Mouse (Mus musculus): Measurements from ENCODE around the gene Slc25a45. TPM values are rescaled to one million over a fixed set of nuclear protein-coding genes. Genes with fewer than 3 reads are reported as not detected.
"Not testable (repeated sequence)": the region's sequence is repeated elsewhere in the genome, so short reads cannot be mapped to it uniquely, and the experiment has no call there.

The Slc25a45 gene
- polyA plus RNA-seq, 1 experiment from 2014 or later: 1.0 TPM

DNA sequence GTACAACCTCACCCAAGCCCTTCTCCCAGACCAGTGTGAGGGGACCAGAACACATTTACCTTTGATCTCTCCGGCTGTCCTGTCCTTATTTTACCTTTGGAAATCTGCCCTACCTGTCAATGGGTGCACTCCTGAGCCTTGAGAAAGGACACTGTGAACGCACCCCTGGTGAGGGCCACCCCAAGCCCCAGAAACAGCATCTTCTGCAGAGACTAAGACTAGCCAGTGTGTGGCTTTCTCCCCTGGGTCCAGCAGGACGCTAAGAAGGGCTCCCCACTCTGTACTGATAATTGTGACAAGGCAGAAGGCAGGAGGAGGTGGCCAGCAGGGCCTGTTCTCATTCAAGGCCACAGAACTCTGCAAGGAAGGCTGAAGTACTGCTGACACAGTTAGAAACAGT, 1.3 kb downstream of the Slc25a45 start:
- no peaks in the 10 kb centered on the region for H3K36me3 ChIP-seq (ENCODE audit: control insufficient read depth, insufficient read depth, low read length)
- no peak overlapping the region for H3K4me3 ChIP-seq (ENCODE audit: low read depth, low read length)
- no peak overlapping the region for H3K4me2 ChIP-seq (replicated peaks; ENCODE audit: low read depth, low read length)
- H3K9me3 ChIP-seq (ENCODE audit: control insufficient read depth, low read length): no peaks in the 10 kb centered on the region
- ATAC-seq (ENCODE audit: low FRiP score): no peak
- H3K27me3 ChIP-seq (ENCODE audit: control insufficient read depth, insufficient read depth, low read length): no peaks in the 10 kb centered on the region
- no peak for DNase-seq (ENCODE audit: low spot score)
- 76% methylated on average over 3 of the region's 3 CpGs for WGBS
- H3K27ac ChIP-seq (ENCODE audit: low read depth, low read length): no peak overlapping the region
- H3K4me1 ChIP-seq (replicated peaks; ENCODE audit: control insufficient read depth, insufficient read depth, low read length): peaks cover 2% of the 10 kb centered on the region; the same call in 1 of the 2 replicates
- 0 out of 2 replicates have a peak overlapping the region, but pooled peaks have one; percentile 7 for H3K9ac ChIP-seq (ENCODE audit: low read depth, low read length)

DNA sequence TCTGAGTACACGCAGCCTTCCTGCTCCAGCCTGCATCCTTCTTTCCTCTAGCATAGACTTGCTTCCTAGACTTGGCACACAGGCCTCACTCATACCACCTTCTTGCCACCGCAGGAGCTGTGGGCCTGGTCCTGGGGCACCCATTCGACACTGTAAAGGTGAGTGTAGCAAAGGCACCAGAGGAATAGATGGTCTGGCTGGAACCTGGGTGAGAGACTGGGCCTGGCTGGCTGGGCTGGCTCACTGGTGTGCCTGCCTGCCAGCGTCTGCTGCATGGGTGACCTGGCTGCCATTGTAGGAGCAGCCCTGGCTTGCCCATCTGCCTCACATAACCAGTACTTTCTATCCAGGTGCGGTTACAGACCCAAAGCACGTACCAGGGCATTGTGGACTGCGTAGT, 2.1 kb downstream of the Slc25a45 start:
- Histone ChIP-seq H3K27ac (ENCODE audit: low read depth, low read length) (no peak overlapping the region), H3K36me3 (ENCODE audit: control insufficient read depth, insufficient read depth, low read length) (no peaks in the 10 kb centered on the region), H3K4me1 (replicated peaks; ENCODE audit: control insufficient read depth, insufficient read depth, low read length) (0 out of 2 replicates have a peak, but pooled peaks cover 2% of the 10 kb centered on the region), H3K4me2 (replicated peaks; ENCODE audit: low read depth, low read length) (no peak overlapping the region), H3K9ac (ENCODE audit: low read depth, low read length) (no peak overlapping the region), H3K4me3 (ENCODE audit: low read depth, low read length) (no peak overlapping the region), H3K27me3 (ENCODE audit: control insufficient read depth, insufficient read depth, low read length) (no peaks in the 10 kb centered on the region), H3K9me3 (ENCODE audit: control insufficient read depth, low read length) (no peaks in the 10 kb centered on the region)
- no peak for DNase-seq (ENCODE audit: low spot score)
- 85% methylated on average over 7 of the region's 7 CpGs for WGBS
- no peak for ATAC-seq (ENCODE audit: low FRiP score)

DNA sequence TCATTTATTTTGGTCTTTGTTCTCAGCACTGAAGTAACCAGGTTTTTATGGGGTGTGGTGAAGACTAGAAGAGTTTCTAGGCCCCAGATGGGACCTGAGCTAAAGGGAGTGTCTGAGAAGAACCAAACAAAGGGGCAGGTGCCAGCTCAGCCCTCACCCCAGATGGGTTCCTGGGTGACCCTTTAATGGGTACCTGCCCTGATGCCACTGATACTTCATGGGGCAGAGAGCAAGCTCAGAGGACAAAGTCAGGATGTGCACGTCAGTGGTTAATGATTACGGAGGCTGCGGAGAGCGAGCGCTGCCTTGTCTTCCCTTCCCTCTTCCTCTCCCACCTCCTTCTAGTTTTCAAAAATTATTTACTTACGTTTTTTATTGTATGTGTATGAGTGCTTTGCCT, 3.5 kb downstream of the Slc25a45 start:
- H3K27ac ChIP-seq (ENCODE audit: low read depth, low read length): no peak overlapping the region
- H3K9me3 ChIP-seq (ENCODE audit: control insufficient read depth, low read length): no peaks in the 10 kb centered on the region
- H3K27me3 ChIP-seq (ENCODE audit: control insufficient read depth, insufficient read depth, low read length): no peaks in the 10 kb centered on the region
- no peaks in the 10 kb centered on the region for H3K36me3 ChIP-seq (ENCODE audit: control insufficient read depth, insufficient read depth, low read length)
- 93% methylated on average over 6 of the region's 6 CpGs for WGBS
- H3K9ac ChIP-seq (ENCODE audit: low read depth, low read length): no peak overlapping the region
- H3K4me2 ChIP-seq (replicated peaks; ENCODE audit: low read depth, low read length): no peak overlapping the region
- H3K4me1 ChIP-seq (replicated peaks; ENCODE audit: control insufficient read depth, insufficient read depth, low read length): no peaks in the 10 kb centered on the region
- DNase-seq (ENCODE audit: low spot score) (no peak), ATAC-seq (ENCODE audit: low FRiP score) (no peak)
- H3K4me3 ChIP-seq (ENCODE audit: low read depth, low read length): no peak overlapping the region

DNA sequence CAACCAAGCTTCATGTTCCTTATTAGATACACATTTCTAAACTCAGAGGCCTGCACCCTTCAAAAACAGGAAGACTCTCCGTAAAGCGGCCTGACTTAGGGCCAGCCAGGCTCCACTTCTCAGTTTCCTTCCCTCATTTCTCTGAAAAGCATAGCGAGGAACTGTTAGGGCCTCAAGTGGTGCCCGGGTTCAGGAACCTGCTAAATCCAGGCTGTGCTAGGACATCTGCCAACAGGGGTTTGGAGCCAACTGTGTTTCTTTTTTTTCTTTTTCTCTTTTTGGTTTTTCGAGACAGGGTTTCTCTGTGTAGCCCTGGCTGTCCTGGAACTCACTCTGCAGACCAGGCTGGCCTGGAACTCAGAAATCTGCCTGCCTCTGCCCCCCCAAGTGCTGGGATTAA, 4.5 kb downstream of the Slc25a45 start:
- 84% methylated on average over 5 of the region's 5 CpGs for WGBS
- not testable (repeated sequence) for DNase-seq (ENCODE audit: low spot score); ATAC-seq (ENCODE audit: low FRiP score); H3K36me3 ChIP-seq (ENCODE audit: control insufficient read depth, insufficient read depth, low read length); H3K9ac ChIP-seq (ENCODE audit: low read depth, low read length); H3K4me1 ChIP-seq (replicated peaks; ENCODE audit: control insufficient read depth, insufficient read depth, low read length); H3K4me2 ChIP-seq (replicated peaks; ENCODE audit: low read depth, low read length); H3K27ac ChIP-seq (ENCODE audit: low read depth, low read length); H3K4me3 ChIP-seq (ENCODE audit: low read depth, low read length); H3K27me3 ChIP-seq (ENCODE audit: control insufficient read depth, insufficient read depth, low read length); H3K9me3 ChIP-seq (ENCODE audit: control insufficient read depth, low read length)

DNA sequence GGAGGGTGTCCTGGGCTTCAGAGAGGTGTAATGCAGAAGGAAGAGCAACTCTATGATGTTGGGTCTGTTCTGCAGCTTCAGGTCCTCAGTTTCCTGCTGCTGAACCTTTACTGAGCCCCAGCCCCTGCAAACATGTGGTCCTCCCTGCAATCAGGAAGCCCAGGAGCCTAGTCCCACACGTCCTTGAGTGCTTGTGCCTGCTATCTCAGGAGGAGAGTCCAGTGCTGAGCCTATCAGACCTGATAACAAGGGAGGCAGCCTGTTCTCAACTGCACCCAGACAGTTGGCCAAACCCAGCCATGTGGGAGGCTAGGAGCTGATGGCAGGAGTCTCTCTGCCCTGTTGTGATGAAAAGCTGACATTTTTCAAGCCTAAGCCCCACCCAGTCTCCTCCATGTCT, 6.3 kb downstream of the Slc25a45 start:
- 75% methylated on average over 1 of the region's 1 CpGs for WGBS
- Histone ChIP-seq H3K4me3 (ENCODE audit: low read depth, low read length) (no peak overlapping the region), H3K27ac (ENCODE audit: low read depth, low read length) (no peak overlapping the region), H3K4me1 (replicated peaks; ENCODE audit: control insufficient read depth, insufficient read depth, low read length) (no peaks in the 10 kb centered on the region), H3K4me2 (replicated peaks; ENCODE audit: low read depth, low read length) (no peak overlapping the region), H3K9me3 (ENCODE audit: control insufficient read depth, low read length) (no peaks in the 10 kb centered on the region), H3K27me3 (ENCODE audit: control insufficient read depth, insufficient read depth, low read length) (no peaks in the 10 kb centered on the region), H3K9ac (ENCODE audit: low read depth, low read length) (no peak overlapping the region), H3K36me3 (ENCODE audit: control insufficient read depth, insufficient read depth, low read length) (no peaks in the 10 kb centered on the region)
- ATAC-seq (ENCODE audit: low FRiP score) (no peak), DNase-seq (ENCODE audit: low spot score) (no peak)

DNA sequence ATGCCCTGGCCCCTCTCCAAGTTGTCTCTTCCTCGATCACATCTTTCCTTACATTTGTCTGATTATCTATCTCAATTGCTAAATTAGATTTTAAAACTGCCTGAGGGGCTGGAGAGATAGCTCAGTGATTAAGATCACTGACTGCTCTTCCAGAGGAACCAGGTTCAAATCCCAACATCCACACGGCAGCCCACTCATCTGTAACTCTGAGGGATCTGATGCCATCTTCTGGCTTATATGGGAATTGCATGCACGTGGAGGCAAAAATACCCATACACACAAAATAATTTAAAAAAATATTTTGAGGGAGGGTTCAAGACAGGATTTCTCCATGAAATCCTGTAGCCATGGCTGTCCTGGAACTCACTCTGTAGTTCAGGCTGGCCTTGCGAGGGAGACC, 8.2 kb downstream of the Slc25a45 start:
- H3K36me3 ChIP-seq (ENCODE audit: control insufficient read depth, insufficient read depth, low read length): no peaks in the 10 kb centered on the region
- no peak for ATAC-seq (ENCODE audit: low FRiP score)
- H3K27ac ChIP-seq (ENCODE audit: low read depth, low read length): no peak overlapping the region
- H3K9ac ChIP-seq (ENCODE audit: low read depth, low read length): no peak overlapping the region
- H3K9me3 ChIP-seq (ENCODE audit: control insufficient read depth, low read length): no peaks in the 10 kb centered on the region
- no peak overlapping the region for H3K4me2 ChIP-seq (replicated peaks; ENCODE audit: low read depth, low read length)
- DNase-seq (ENCODE audit: low spot score): peak; percentile 43
- no peaks in the 10 kb centered on the region for H3K4me1 ChIP-seq (replicated peaks; ENCODE audit: control insufficient read depth, insufficient read depth, low read length)
- H3K27me3 ChIP-seq (ENCODE audit: control insufficient read depth, insufficient read depth, low read length): no peaks in the 10 kb centered on the region
- WGBS: 65% methylated on average over 4 of the region's 4 CpGs
- no peak overlapping the region for H3K4me3 ChIP-seq (ENCODE audit: low read depth, low read length)

DNA sequence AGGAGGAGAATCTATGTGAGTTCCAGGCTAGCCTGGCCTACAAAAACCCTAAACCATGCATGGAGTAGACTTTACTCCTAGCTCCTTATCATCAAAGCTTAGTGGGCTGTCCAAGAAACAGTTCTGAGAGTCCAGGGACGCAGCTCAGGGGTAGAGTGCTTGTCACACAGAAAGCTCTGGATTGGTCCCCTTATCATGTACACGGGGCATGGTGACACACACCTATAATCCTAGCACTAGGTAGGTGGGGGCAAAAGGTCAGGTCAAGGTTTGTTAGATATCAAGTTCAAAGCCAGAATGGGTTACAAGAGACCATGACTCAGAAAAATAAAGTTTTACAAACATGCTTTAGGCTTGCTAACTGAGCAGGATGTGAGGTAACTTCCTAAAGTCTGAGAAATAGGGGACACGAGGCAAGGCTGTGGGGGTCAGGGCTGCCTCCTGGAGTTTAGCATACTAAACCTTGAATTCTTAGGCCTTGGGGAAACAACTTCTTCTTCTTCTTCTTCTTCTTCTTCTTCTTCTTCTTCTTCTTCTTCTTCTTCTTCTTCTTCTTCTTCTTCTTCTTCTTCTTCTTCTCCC, 9.7 kb downstream of the Slc25a45 start:
- Histone ChIP-seq H3K27ac (ENCODE audit: low read depth, low read length) (no peak overlapping the region), H3K36me3 (ENCODE audit: control insufficient read depth, insufficient read depth, low read length) (no peaks in the 10 kb centered on the region), H3K9ac (ENCODE audit: low read depth, low read length) (no peak overlapping the region), H3K9me3 (ENCODE audit: control insufficient read depth, low read length) (no peaks in the 10 kb centered on the region), H3K4me3 (ENCODE audit: low read depth, low read length) (no peak overlapping the region), H3K27me3 (ENCODE audit: control insufficient read depth, insufficient read depth, low read length) (no peaks in the 10 kb centered on the region), H3K4me1 (replicated peaks; ENCODE audit: control insufficient read depth, insufficient read depth, low read length) (no peaks in the 10 kb centered on the region), H3K4me2 (replicated peaks; ENCODE audit: low read depth, low read length) (no peak overlapping the region)
- ATAC-seq (ENCODE audit: low FRiP score) (no peak), DNase-seq (ENCODE audit: low spot score) (no peak)
- WGBS: 86% methylated on average over 3 of the region's 3 CpGs

DNA sequence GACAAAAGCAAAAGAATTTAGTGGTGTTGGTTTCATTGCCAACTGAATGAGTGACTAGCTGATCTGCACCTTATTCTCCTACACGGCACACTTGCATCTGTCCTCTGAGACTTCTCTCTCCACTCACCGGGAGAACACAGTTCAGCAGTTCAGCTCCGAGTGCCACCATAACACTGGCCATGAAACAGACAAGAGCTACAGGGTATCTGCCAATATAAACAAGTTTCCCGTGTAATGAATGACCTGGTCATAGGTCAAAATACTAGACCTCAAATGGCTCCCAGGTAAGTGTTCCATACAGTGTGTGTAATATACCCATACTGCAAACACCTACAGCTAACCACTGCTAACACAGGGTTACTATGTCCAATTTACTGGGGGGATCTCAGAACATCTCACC, 11.6 kb downstream of the Slc25a45 start:
- H3K27me3 ChIP-seq (ENCODE audit: control insufficient read depth, insufficient read depth, low read length): no peaks in the 10 kb centered on the region
- H3K9ac ChIP-seq (ENCODE audit: low read depth, low read length): no peak overlapping the region
- peaks cover 2% of the 10 kb centered on the region; the same call in 1 of the 2 replicates for H3K4me1 ChIP-seq (replicated peaks; ENCODE audit: control insufficient read depth, insufficient read depth, low read length)
- H3K4me3 ChIP-seq (ENCODE audit: low read depth, low read length): no peak overlapping the region
- no peak overlapping the region for H3K27ac ChIP-seq (ENCODE audit: low read depth, low read length)
- no peak overlapping the region for H3K4me2 ChIP-seq (replicated peaks; ENCODE audit: low read depth, low read length)
- H3K9me3 ChIP-seq (ENCODE audit: control insufficient read depth, low read length): no peaks in the 10 kb centered on the region
- H3K36me3 ChIP-seq (ENCODE audit: control insufficient read depth, insufficient read depth, low read length): no peaks in the 10 kb centered on the region
- 78% methylated on average over 4 of the region's 4 CpGs for WGBS
- ATAC-seq (ENCODE audit: low FRiP score) (no peak), DNase-seq (ENCODE audit: low spot score) (no peak)

DNA sequence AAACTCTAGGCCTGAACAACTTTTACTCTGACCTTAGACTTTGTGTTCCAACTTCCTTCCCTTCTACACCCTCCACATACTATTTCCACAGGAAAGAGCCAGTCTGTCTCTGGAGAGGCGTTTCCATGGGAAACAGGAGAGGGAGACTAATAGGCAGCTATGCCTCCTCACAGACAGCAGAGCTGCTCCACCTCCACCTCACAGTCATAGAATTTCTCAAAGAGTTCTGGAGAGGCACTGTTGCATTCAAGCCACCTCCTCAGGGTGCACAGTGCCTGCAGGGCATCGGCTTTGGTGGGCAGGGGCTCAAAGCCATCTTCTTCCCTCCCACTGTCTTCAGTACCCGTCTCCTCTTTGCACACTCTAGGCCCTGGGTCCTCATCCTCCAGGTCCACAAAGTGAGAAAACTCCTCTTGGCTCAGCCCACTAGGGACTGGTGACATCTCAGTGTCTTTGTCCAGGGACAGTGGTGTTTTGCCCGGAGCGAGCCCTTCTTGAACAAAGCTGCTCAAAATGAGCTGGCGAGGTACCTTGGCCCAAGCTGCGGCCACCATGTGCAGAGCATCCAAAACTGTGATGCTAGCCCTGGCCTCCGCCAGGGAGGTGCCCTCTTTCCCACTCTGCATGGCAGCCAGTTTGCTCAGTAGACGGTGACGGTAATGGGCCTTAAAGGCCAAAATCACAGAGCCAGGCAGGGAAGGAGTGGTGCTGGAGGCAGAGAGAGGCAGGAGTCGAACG, 14.1 kb downstream of the Slc25a45 start:
- Histone ChIP-seq H3K36me3 (ENCODE audit: control insufficient read depth, insufficient read depth, low read length) (peaks cover 3% of the 10 kb centered on the region; the same call in 1 of the 2 replicates), H3K9ac (ENCODE audit: low read depth, low read length) (no peak overlapping the region), H3K9me3 (ENCODE audit: control insufficient read depth, low read length) (no peaks in the 10 kb centered on the region), H3K4me3 (ENCODE audit: low read depth, low read length) (no peak overlapping the region), H3K27ac (ENCODE audit: low read depth, low read length) (0 out of 2 replicates have a peak overlapping the region, but pooled peaks have one; percentile 5), H3K4me2 (replicated peaks; ENCODE audit: low read depth, low read length) (no peak overlapping the region), H3K27me3 (ENCODE audit: control insufficient read depth, insufficient read depth, low read length) (no peaks in the 10 kb centered on the region), H3K4me1 (replicated peaks; ENCODE audit: control insufficient read depth, insufficient read depth, low read length) (peaks cover 2% of the 10 kb centered on the region; the same call in 1 of the 2 replicates)
- WGBS: 88% methylated on average over 12 of the region's 12 CpGs
- DNase-seq (ENCODE audit: low spot score) (no peak), ATAC-seq (ENCODE audit: low FRiP score) (no peak)
